Mouse (Mus musculus) ES-E14 (cell line): Measurements from ENCODE around the gene Olfr459. TPM values are rescaled to one million over a fixed set of nuclear protein-coding genes. Genes with fewer than 3 reads are reported as not detected.

Experiments
- DNase-seq: peaks from one replicate; pipeline ENCODE4 v3.0.0-alpha.2; 2013; ENCODE audit warnings: low read depth, low spot score
- H3K27ac ChIP-seq: 2 replicates; pipeline ENCODE4 v1.5.1; 2012; ENCODE audit warnings: low read depth, mild to moderate bottlenecking, low read length, moderate library complexity, mixed read lengths; ENCODE audit not compliant: poor library complexity, insufficient read depth, severe bottlenecking
- H3K36me3 ChIP-seq: 2 replicates; pipeline ENCODE4 v1.6.1; 2012; ENCODE audit warnings: mild to moderate bottlenecking, low read length, moderate library complexity, mixed read lengths; ENCODE audit not compliant: control insufficient read depth, poor library complexity, insufficient read depth, severe bottlenecking
- H3K4me1 ChIP-seq, 2 experiments: fragments of 150-350 bp in 1 of 2; sonication (generic) in 1 of 2; 2 replicates each; pipeline ENCODE4 v1.6.1; 2012; ENCODE audit warnings: low read length in 2 of 2, mild to moderate bottlenecking in 1 of 2, mixed read lengths in 1 of 2; ENCODE audit not compliant: control insufficient read depth in 2 of 2, insufficient read depth in 2 of 2, poor library complexity in 1 of 2
- H3K4me3 ChIP-seq, 2 experiments: fragments of 150-350 bp in 1 of 2; sonication (generic) in 1 of 2; 2 replicates each; pipeline ENCODE4 v1.5.1; 2012; ENCODE audit warnings: low read length in 2 of 2, low read depth in 1 of 2, mild to moderate bottlenecking in 1 of 2, mixed read lengths in 1 of 2; ENCODE audit not compliant: insufficient read depth in 1 of 2, poor library complexity in 1 of 2, severe bottlenecking in 1 of 2
- H3K9ac ChIP-seq: 2 replicates; pipeline ENCODE4 v1.6.1; 2012; ENCODE audit warnings: low read depth, mild to moderate bottlenecking, low read length, mixed read lengths; ENCODE audit not compliant: poor library complexity, insufficient read depth, severe bottlenecking
- H3K9me3 ChIP-seq: fragments of 150-350 bp; sonication (generic); 2 replicates; pipeline ENCODE4 v1.6.1; 2012; ENCODE audit warnings: low read depth, mild to moderate bottlenecking, low read length; ENCODE audit not compliant: control insufficient read depth, insufficient read depth
- CHD2 ChIP-seq: IDR thresholded peaks from 2 replicates; pipeline ENCODE4 v1.6.1; 2014; ENCODE audit warnings: mild to moderate bottlenecking, low read depth, low read length, inconsistent platforms
- HCFC1 ChIP-seq: IDR thresholded peaks from 2 replicates; pipeline ENCODE4 v1.6.1; 2012; ENCODE audit warnings: low read length, inconsistent platforms, borderline replicate concordance; ENCODE audit not compliant: insufficient read depth
- MAFK ChIP-seq: IDR thresholded peaks from 2 replicates; pipeline ENCODE4 v1.6.1; 2014; ENCODE audit warnings: mild to moderate bottlenecking, low read depth, low read length, inconsistent platforms; ENCODE audit not compliant: insufficient read depth
- ZC3H11A ChIP-seq: IDR thresholded peaks from 2 replicates; pipeline ENCODE4 v1.6.1; 2012; ENCODE audit warnings: low read depth, mild to moderate bottlenecking, inconsistent platforms, low read length, borderline replicate concordance
- ZNF384 ChIP-seq: IDR thresholded peaks from 2 replicates; pipeline ENCODE4 v1.6.1; 2012; ENCODE audit warnings: low read depth, low read length, inconsistent platforms
- in situ Hi-C, 2 experiments: fragments of 600-800 bp; cut with MboI; formaldehyde crosslinking; loops; one replicate each; pipeline ENCODE4 v1.15.1; 2025; ENCODE audit warnings: low sequenced_read_pairs in 2 of 2, inconsistent platforms in 1 of 2; ENCODE audit not compliant: unreplicated experiment in 2 of 2
- total RNA-seq: library from RNA; depleted of rRNA; stranded (reverse); fragments of 300-350 nt; gene quantifications from 2 replicates; pipeline ENCODE4 v1.2.3, GENCODE M21; 2012; rRNA removed

The Olfr459 gene
- total RNA-seq, result 0.71 and 0.85 TPM in 2 replicates

DNA sequence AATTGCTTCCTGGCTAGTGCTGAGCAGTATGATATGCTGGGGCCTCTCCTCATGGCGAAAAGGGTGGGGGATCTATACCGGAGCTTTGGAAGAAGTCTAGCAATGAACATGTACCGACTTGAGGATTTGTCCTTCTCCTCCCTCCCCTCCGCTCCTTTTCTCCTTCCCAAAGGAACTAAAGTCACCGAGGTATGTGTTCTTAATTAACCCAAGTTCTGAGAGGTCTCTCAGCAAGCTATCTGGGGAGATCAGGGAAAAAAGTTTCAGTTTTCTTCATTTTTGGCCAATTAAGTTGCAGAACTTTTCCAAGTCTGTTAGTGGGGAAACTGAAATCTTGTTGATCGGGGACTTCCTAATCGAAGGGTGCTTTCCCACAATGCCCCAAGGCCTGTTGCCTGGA is at the start of gene Olfr459:
Olfr459 (minus strand) TSS at position 101 of the 400 bp plus-strand sequence.
- no peak for DNase-seq
- no peaks in the 10 kb centered on the region for H3K4me1 ChIP-seq
- in situ Hi-C loops, result no loop called here

DNA sequence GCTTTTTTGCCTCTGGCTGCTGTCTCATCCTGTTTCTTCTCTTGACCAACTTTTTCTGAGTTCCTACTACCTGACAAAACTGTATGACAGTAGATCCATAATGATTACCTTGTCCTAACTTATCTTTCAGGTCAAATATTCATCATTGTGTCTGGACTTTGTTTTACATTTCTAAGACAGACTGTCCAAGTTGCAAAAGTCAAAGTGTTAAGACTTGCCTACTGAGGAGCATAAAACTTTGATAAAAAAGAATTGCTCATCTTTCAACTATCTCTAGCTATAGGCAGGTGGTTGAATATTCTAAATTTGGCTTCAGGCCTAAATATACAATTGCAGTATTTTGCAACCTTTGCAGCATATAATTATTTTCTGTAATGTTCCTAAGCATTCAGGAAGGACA is 49.1 kb upstream of the Olfr459 start:
- Histone ChIP-seq H3K9ac (no peak overlapping the region), H3K36me3 (no peaks in the 10 kb centered on the region), H3K9me3 (no peaks in the 10 kb centered on the region), H3K27ac (no peak overlapping the region), H3K4me3 (no peak overlapping the region), H3K4me1 (no peaks in the 10 kb centered on the region)
- in situ Hi-C loops, result no loop called here
- DNase-seq, result no peak
- TF ChIP-seq CHD2 (no peak), ZNF384 (no peak), HCFC1 (no peak), ZC3H11A (no peak), MAFK (no peak)

More for the DNA sequence above, at the start of gene Olfr459:
- H3K9me3 ChIP-seq, result no peaks in the 10 kb centered on the region
- H3K27ac ChIP-seq, result no peak within 1 kb of the TSS
- no peak for TF ChIP-seq MAFK
- no peak for TF ChIP-seq CHD2
- no peak for TF ChIP-seq HCFC1
- TF ChIP-seq ZNF384, result no peak
- TF ChIP-seq ZC3H11A, result no peak
- H3K4me3 ChIP-seq, result no peak within 1 kb of the TSS
- H3K36me3 ChIP-seq, result no peaks in the 10 kb centered on the region
- no peak within 1 kb of the TSS for H3K9ac ChIP-seq

DNA sequence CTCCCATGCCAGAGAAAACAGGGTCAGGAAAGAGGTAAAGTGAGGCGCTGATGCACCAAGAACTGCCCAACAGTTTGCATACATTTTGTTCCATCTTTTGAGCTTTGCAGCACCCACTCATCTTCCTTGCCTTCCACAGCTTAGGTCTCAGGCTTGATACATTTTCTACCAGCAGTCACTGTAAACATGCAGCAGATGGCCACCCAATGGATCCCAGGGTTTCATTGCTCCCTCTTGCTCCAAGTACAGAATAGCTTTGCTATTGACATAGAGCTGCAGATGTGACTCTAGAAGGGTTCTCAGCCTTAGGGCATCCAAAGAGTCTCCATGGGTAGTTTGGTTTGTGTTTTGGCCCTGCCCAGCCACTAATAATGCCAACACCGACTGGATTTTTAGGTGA is 11.7 kb upstream of the Olfr459 start:
- no peak overlapping the region for H3K27ac ChIP-seq
- no peaks in the 10 kb centered on the region for H3K9me3 ChIP-seq
- in situ Hi-C loops, result no loop called here
- TF ChIP-seq HCFC1 (no peak), ZNF384 (no peak), CHD2 (no peak), MAFK (no peak), ZC3H11A (no peak)
- no peaks in the 10 kb centered on the region for H3K4me1 ChIP-seq
- no peak for DNase-seq
- H3K9ac ChIP-seq, result no peak overlapping the region
- no peak overlapping the region for H3K4me3 ChIP-seq
- no peaks in the 10 kb centered on the region for H3K36me3 ChIP-seq

DNA sequence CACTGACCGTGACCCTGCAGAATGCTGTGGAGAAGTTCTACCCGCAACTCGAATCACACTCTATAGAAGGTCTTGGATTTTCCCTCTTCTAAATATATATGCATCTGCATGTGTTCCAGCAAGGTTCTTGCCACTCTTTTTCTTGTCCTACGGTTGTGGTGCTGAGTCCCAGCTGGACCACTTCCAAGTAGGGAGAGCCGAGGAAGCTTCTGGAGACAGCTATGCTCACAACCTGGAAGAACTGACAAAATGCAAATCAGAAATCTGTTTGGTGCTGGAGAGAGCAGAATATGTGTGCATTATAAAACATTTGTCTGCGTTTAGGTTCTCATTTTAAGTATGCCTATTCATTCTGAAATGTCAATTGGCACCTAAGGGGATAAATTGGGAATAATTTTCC is 744 bp upstream of the Olfr459 start:
- no peaks in the 10 kb centered on the region for H3K36me3 ChIP-seq
- DNase-seq, result no peak
- H3K4me1 ChIP-seq, result no peaks in the 10 kb centered on the region
- in situ Hi-C loops, result no loop called here
- no peaks in the 10 kb centered on the region for H3K9me3 ChIP-seq
- no peak for TF ChIP-seq HCFC1
- H3K27ac ChIP-seq, result no peak overlapping the region
- H3K9ac ChIP-seq, result no peak overlapping the region
- H3K4me3 ChIP-seq, result no peak overlapping the region

DNA sequence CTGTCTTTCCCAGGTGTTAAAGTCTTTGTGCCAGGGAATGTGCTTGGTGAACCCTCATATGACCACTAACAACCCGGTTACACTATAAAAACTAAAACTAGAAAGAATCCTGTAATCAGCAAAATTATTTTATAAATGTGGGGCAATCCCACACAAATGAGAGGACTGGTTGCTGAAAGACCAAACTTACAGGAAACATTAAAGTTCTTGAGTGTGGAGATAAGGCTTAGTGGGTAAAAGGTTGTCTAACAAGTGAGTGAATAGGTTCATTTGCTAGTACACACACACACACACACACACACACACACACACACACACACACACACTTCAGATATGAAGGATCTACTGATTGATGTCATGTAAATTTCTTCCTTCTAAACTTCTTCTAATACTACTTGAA is 5.1 kb downstream of the Olfr459 start:
- in situ Hi-C loops, result no loop called here
- no peak overlapping the region for H3K9ac ChIP-seq
- H3K9me3 ChIP-seq, result no peaks in the 10 kb centered on the region
- DNase-seq, result no peak
- H3K36me3 ChIP-seq, result no peaks in the 10 kb centered on the region
- no peak overlapping the region for H3K4me3 ChIP-seq
- H3K27ac ChIP-seq, result no peak overlapping the region
- H3K4me1 ChIP-seq, result no peaks in the 10 kb centered on the region
- TF ChIP-seq ZC3H11A (no peak), CHD2 (no peak), ZNF384 (no peak), MAFK (no peak), HCFC1 (no peak)
